Mouse (Mus musculus) liver, embryonic 16.5 days (tissue): ENCODE data around the gene Scp2d1. TPM values are rescaled to one million over a fixed set of nuclear protein-coding genes. Genes with fewer than 3 reads are reported as not detected.

Source experiments
- polyA plus RNA-seq: library from polyadenylated mRNA; unstranded; fragments of >200 nt; fragmentation: Nextera tagmentation; extraction: Ambion mirVana; gene quantifications from 2 replicates; pipeline ENCODE4 v1.2.1, GENCODE M21; 2015

Scp2d1 gene
- polyA plus RNA-seq, 1 experiment from 2014 or later = not detected

Other genes with a start within 250 kb of the Scp2d1 start
- gene Smim26, start 229.6 kb upstream of the Scp2d1 start, polyA plus RNA-seq = 10.3 and 13.6 TPM in 2 replicates
- 14.5 and 16.8 TPM in 2 replicates for gene Dtd1, start 223.8 kb upstream of the Scp2d1 start, polyA plus RNA-seq